Mouse (Mus musculus) gastrocnemius, postnatal 14 days (tissue): Measurements from ENCODE around the gene Rbpms2. TPM values are rescaled to one million over a fixed set of nuclear protein-coding genes. Genes with fewer than 3 reads are reported as not detected.

ENCODE experiments used
- DNase-seq: peaks from one replicate; pipeline ENCODE4 v3.0.0; 2021; ENCODE audit warnings: mixed read lengths
- intact Hi-C: fragments of 180-260 bp; cut with DNase I; formaldehyde crosslinking; loops from one replicate; pipeline ENCODE4 v1.15.1; 2025; ENCODE audit warnings: low total_unique reads
- long read RNA-seq, 2 experiments: library from polyadenylated mRNA; stranded (forward); transcript quantifications; one replicate each; pipeline ENCODE4 v2.0.0; 2021
- total RNA-seq, 2 experiments: library from RNA; stranded (reverse); gene quantifications; 2 replicates each; pipeline ENCODE4 v1.2.3; 2021

Gene Rbpms2
- 1 to 10 TPM; 2.2 to 2.6 TPM for total RNA-seq
- long read RNA-seq, experiment 1, partial matches to known transcripts: 0 of 4 reads
- long read RNA-seq, experiment 1, other reads (novel, unspliced or antisense): 1 of 4 reads
- long read RNA-seq, experiment 2, partial matches to known transcripts: 0 of 3 reads
- long read RNA-seq, experiment 2, other reads (novel, unspliced or antisense): 0 of 3 reads

- intact Hi-C loops: no loop called here
- no peak for DNase-seq
Measured at GRCm38 (mm10) chr9:65629025-65629766, at the start of gene Rbpms2. Gene Rbpms2, plus strand, starts transcription at chr9:65629648.

GRCm38 (mm10) chr9:65579781-65580371 is 49.6 kb upstream of the Rbpms2 start, which contains the start of gene Plekho2:
Gene Plekho2, minus strand, starts transcription at chr9:65580040.
- peak; percentile 95 for DNase-seq
- intact Hi-C loops: loop anchor here (2.0 kb wide), 1 partner anchor 55 kb away; no protein-coding TSS in a partner anchor

- DNase-seq: peak; percentile 89
- intact Hi-C loops: loop anchor here (2.0 kb wide), 1 partner anchor 56 kb away; no protein-coding TSS in a partner anchor
Measured at GRCm38 (mm10) chr9:65580401-65581256, 48.8 kb upstream of the Rbpms2 start.

GRCm38 (mm10) chr9:65583045-65583444 is 46.4 kb upstream of the Rbpms2 start:
- intact Hi-C loops: no loop called here
- no peak for DNase-seq

GRCm38 (mm10) chr9:65586406-65587269 is 42.8 kb upstream of the Rbpms2 start, which contains the start of gene Pif1:
Gene Pif1, plus strand, starts transcription at chr9:65587160.
- DNase-seq: peak; percentile 79
- intact Hi-C loops: no loop called here

- no peak for DNase-seq
- intact Hi-C loops: no loop called here
Measured at GRCm38 (mm10) chr9:65587270-65587572, 42.2 kb upstream of the Rbpms2 start.

- intact Hi-C loops: no loop called here
- peak; percentile 31 for DNase-seq
Measured at GRCm38 (mm10) chr9:65587573-65588358, 41.7 kb upstream of the Rbpms2 start.

- no peak for DNase-seq
- intact Hi-C loops: no loop called here
Measured at GRCm38 (mm10) chr9:65589091-65589490, 40.4 kb upstream of the Rbpms2 start.

GRCm38 (mm10) chr9:65592721-65593120 is 36.7 kb upstream of the Rbpms2 start:
- intact Hi-C loops: no loop called here
- no peak for DNase-seq

GRCm38 (mm10) chr9:65593596-65593995 is 35.9 kb upstream of the Rbpms2 start:
- DNase-seq: no peak
- intact Hi-C loops: no loop called here

- intact Hi-C loops: no loop called here
- DNase-seq: no peak
Measured at GRCm38 (mm10) chr9:65598765-65599249, 30.6 kb upstream of the Rbpms2 start.

GRCm38 (mm10) chr9:65600951-65601350 is 28.5 kb upstream of the Rbpms2 start:
- intact Hi-C loops: no loop called here
- DNase-seq: no peak

GRCm38 (mm10) chr9:65603401-65604102 is 25.9 kb upstream of the Rbpms2 start:
- no peak for DNase-seq

GRCm38 (mm10) chr9:65605471-65606136 is 23.8 kb upstream of the Rbpms2 start:
- intact Hi-C loops: loop anchor here (2.0 to 5.0 kb wide), 2 partner anchors 55 to 247 kb away; no protein-coding TSS in a partner anchor

More at GRCm38 (mm10) chr9:65603401-65604102, 25.9 kb upstream of the Rbpms2 start:
- intact Hi-C loops: loop anchor here (2.0 kb wide), 1 partner anchor 57 kb away; no protein-coding TSS in a partner anchor

GRCm38 (mm10) chr9:65606321-65607109 is 22.9 kb upstream of the Rbpms2 start:
- DNase-seq: no peak
- intact Hi-C loops: loop anchor here (5.0 kb wide), 1 partner anchor 246 kb away; no protein-coding TSS in a partner anchor

More at GRCm38 (mm10) chr9:65605471-65606136, 23.8 kb upstream of the Rbpms2 start:
- peak; percentile 57 for DNase-seq

GRCm38 (mm10) chr9:65607120-65607519 is 22.3 kb upstream of the Rbpms2 start:
- intact Hi-C loops: loop anchor here (5.0 kb wide), 1 partner anchor 245 kb away; no protein-coding TSS in a partner anchor
- DNase-seq: no peak
